Mouse (Mus musculus) bone marrow, adult 2 months (tissue): ENCODE measurements at regions not wholly inside any gene's neighbourhood (a gene's known extent, or its start where the extent isn't known, plus 50 kb on each side); places are given as distances from the start of the nearest gene placed in this dataset.

Experiments used
- CTCF ChIP-seq: fragments of 200-500 bp; IDR thresholded peaks from 2 replicates; pipeline ENCODE4 v1.5.1; 2011; ENCODE audit warnings: low read length, control low read depth; ENCODE audit not compliant: control insufficient read depth, insufficient read depth
- POLR2A ChIP-seq: fragments of 200-500 bp; IDR thresholded peaks from 2 replicates; pipeline ENCODE4 v1.6.1; 2011; ENCODE audit warnings: low read depth, mild to moderate bottlenecking, control low read depth, low read length, borderline replicate concordance; ENCODE audit not compliant: control insufficient read depth

- TF ChIP-seq POLR2A (no peak), CTCF (no peak)
Observed at GRCm38 (mm10) chr14:105803281-105803680, 93.3 kb downstream of the Spry2 start.
